Mouse (Mus musculus): ENCODE results near the gene Map3k5. TPM values are rescaled to one million over a fixed set of nuclear protein-coding genes. Genes with fewer than 3 reads are reported as not detected.

The Map3k5 gene
- polyA plus RNA-seq, 1 experiment from 2014 or later = 1.4 TPM

GRCm38 (mm10) chr10:20135350-20136058, 201.2 kb downstream of the Map3k5 start:
- H3K9me3 ChIP-seq = no peaks in the 10 kb centered on the region
- H3K9ac ChIP-seq = no peak overlapping the region
- no peak overlapping the region for H3K4me3 ChIP-seq
- no peak overlapping the region for H3K4me2 ChIP-seq
- no peaks in the 10 kb centered on the region for H3K36me3 ChIP-seq
- H3K4me1 ChIP-seq = no peaks in the 10 kb centered on the region
- no peak overlapping the region for H3K27ac ChIP-seq
- H3K27me3 ChIP-seq = no peaks in the 10 kb centered on the region
- ATAC-seq (ENCODE audit: insufficient number of reproducible peaks, low FRiP score, low TSS enrichment, low read depth) = no peak
- 71% methylated on average over 15 of the region's 15 CpGs for WGBS

GRCm38 (mm10) chr10:20136505-20136904, 202.2 kb downstream of the Map3k5 start:
- no peaks in the 10 kb centered on the region for H3K4me1 ChIP-seq
- no peak overlapping the region for H3K4me2 ChIP-seq
- H3K9me3 ChIP-seq = no peaks in the 10 kb centered on the region
- no peak overlapping the region for H3K9ac ChIP-seq
- H3K36me3 ChIP-seq = no peaks in the 10 kb centered on the region
- no peak for ATAC-seq (ENCODE audit: insufficient number of reproducible peaks, low FRiP score, low TSS enrichment, low read depth)
- H3K4me3 ChIP-seq = no peak overlapping the region
- no peak overlapping the region for H3K27ac ChIP-seq
- 90% methylated on average over 1 of the region's 1 CpGs for WGBS
- H3K27me3 ChIP-seq = no peaks in the 10 kb centered on the region

- Histone ChIP-seq H3K4me1 (no peaks in the 10 kb centered on the region), H3K27me3 (peaks cover 1% of the 10 kb centered on the region; the same call in 1 of the 2 replicates), H3K27ac (no peak overlapping the region), H3K36me3 (no peaks in the 10 kb centered on the region), H3K9ac (no peak overlapping the region), H3K9me3 (no peaks in the 10 kb centered on the region), H3K4me2 (no peak overlapping the region), H3K4me3 (no peak overlapping the region)
- ATAC-seq (ENCODE audit: insufficient number of reproducible peaks, low FRiP score, low TSS enrichment, low read depth) = no peak
- 86% methylated on average over 17 of the region's 17 CpGs for WGBS
Observed at GRCm38 (mm10) chr10:20141376-20141775, 207.1 kb downstream of the Map3k5 start.

- ATAC-seq (ENCODE audit: insufficient number of reproducible peaks, low FRiP score, low TSS enrichment, low read depth) = no peak
- peaks cover 39% of the 10 kb centered on the region for H3K27me3 ChIP-seq
- H3K9ac ChIP-seq = peak within 1 kb of the TSS; percentile 45
- peak within 1 kb of the TSS; percentile 98 for H3K4me2 ChIP-seq
- peaks cover 15% of the 10 kb centered on the region for H3K4me1 ChIP-seq
- peak within 1 kb of the TSS; percentile 54 for H3K27ac ChIP-seq
- H3K9me3 ChIP-seq = no peaks in the 10 kb centered on the region
- no peaks in the 10 kb centered on the region for H3K36me3 ChIP-seq
- peak within 1 kb of the TSS; percentile 73 for H3K4me3 ChIP-seq
- 5% methylated on average over 51 of the region's 51 CpGs for WGBS
Observed at GRCm38 (mm10) chr10:20148130-20148772, 214.0 kb downstream of the Map3k5 start, which contains the start of gene Map7. Map7 (plus strand) TSS chr10:20148471.

GRCm38 (mm10) chr10:20148773-20149120, 214.5 kb downstream of the Map3k5 start:
- Histone ChIP-seq H3K4me1 (peaks cover 15% of the 10 kb centered on the region), H3K27ac (no peak overlapping the region), H3K9me3 (no peaks in the 10 kb centered on the region), H3K4me2 (peak overlapping the region; percentile 98), H3K36me3 (no peaks in the 10 kb centered on the region), H3K27me3 (peaks cover 39% of the 10 kb centered on the region), H3K4me3 (peak overlapping the region; percentile 73), H3K9ac (peak overlapping the region; percentile 45)
- peak; percentile 30; the same call in 1 of the 2 replicates for ATAC-seq (ENCODE audit: insufficient number of reproducible peaks, low FRiP score, low TSS enrichment, low read depth)
- 1% methylated on average over 43 of the region's 58 CpGs for WGBS

GRCm38 (mm10) chr10:20149121-20149834, 215.0 kb downstream of the Map3k5 start:
- Histone ChIP-seq H3K27ac (peak overlapping the region; percentile 54), H3K4me1 (peaks cover 15% of the 10 kb centered on the region), H3K27me3 (peaks cover 39% of the 10 kb centered on the region), H3K9me3 (no peaks in the 10 kb centered on the region), H3K9ac (peak overlapping the region; percentile 45), H3K4me2 (peak overlapping the region; percentile 98), H3K4me3 (peak overlapping the region; percentile 73), H3K36me3 (no peaks in the 10 kb centered on the region)
- ATAC-seq (ENCODE audit: insufficient number of reproducible peaks, low FRiP score, low TSS enrichment, low read depth) = peak; percentile 41
- under 1% methylated on average over 53 of the region's 74 CpGs for WGBS

- peak overlapping the region; percentile 98 for H3K4me2 ChIP-seq
- 5% methylated on average over 13 of the region's 13 CpGs for WGBS
- H3K4me3 ChIP-seq = peak overlapping the region; percentile 73
- no peak overlapping the region for H3K27ac ChIP-seq
- ATAC-seq (ENCODE audit: insufficient number of reproducible peaks, low FRiP score, low TSS enrichment, low read depth) = no peak
- H3K36me3 ChIP-seq = no peaks in the 10 kb centered on the region
- H3K4me1 ChIP-seq = peaks cover 15% of the 10 kb centered on the region
- no peak overlapping the region for H3K9ac ChIP-seq
- H3K9me3 ChIP-seq = no peaks in the 10 kb centered on the region
- H3K27me3 ChIP-seq = peaks cover 39% of the 10 kb centered on the region
Observed at GRCm38 (mm10) chr10:20149835-20150355, 215.6 kb downstream of the Map3k5 start.

- H3K4me1 ChIP-seq = peaks cover 15% of the 10 kb centered on the region
- H3K9me3 ChIP-seq = no peaks in the 10 kb centered on the region
- peaks cover 31% of the 10 kb centered on the region for H3K27me3 ChIP-seq
- H3K4me3 ChIP-seq = no peak overlapping the region
- H3K9ac ChIP-seq = no peak overlapping the region
- ATAC-seq (ENCODE audit: insufficient number of reproducible peaks, low FRiP score, low TSS enrichment, low read depth) = no peak
- 90% methylated on average over 1 of the region's 1 CpGs for WGBS
- H3K36me3 ChIP-seq = no peaks in the 10 kb centered on the region
- H3K4me2 ChIP-seq = no peak overlapping the region
- no peak overlapping the region for H3K27ac ChIP-seq
Observed at GRCm38 (mm10) chr10:20152131-20152530, 217.9 kb downstream of the Map3k5 start.

GRCm38 (mm10) chr10:20153507-20153906, 219.2 kb downstream of the Map3k5 start:
- Histone ChIP-seq H3K9ac (no peak overlapping the region), H3K27me3 (peaks cover 21% of the 10 kb centered on the region), H3K9me3 (no peaks in the 10 kb centered on the region), H3K4me3 (no peak overlapping the region), H3K4me2 (no peak overlapping the region), H3K4me1 (peaks cover 11% of the 10 kb centered on the region), H3K27ac (no peak overlapping the region), H3K36me3 (no peaks in the 10 kb centered on the region)
- 72% methylated on average over 2 of the region's 2 CpGs for WGBS
- ATAC-seq (ENCODE audit: insufficient number of reproducible peaks, low FRiP score, low TSS enrichment, low read depth) = no peak

- no peaks in the 10 kb centered on the region for H3K36me3 ChIP-seq
- H3K27ac ChIP-seq = no peak overlapping the region
- no peak for ATAC-seq (ENCODE audit: insufficient number of reproducible peaks, low FRiP score, low TSS enrichment, low read depth)
- no peak overlapping the region for H3K9ac ChIP-seq
- 85% methylated on average over 7 of the region's 7 CpGs for WGBS
- H3K4me1 ChIP-seq = no peaks in the 10 kb centered on the region
- peaks cover 4% of the 10 kb centered on the region; the same call in 1 of the 2 replicates for H3K27me3 ChIP-seq
- no peak overlapping the region for H3K4me2 ChIP-seq
- H3K4me3 ChIP-seq = no peak overlapping the region
- no peaks in the 10 kb centered on the region for H3K9me3 ChIP-seq
Observed at GRCm38 (mm10) chr10:20155401-20155800, 221.1 kb downstream of the Map3k5 start.

GRCm38 (mm10) chr10:20157021-20157726, 222.9 kb downstream of the Map3k5 start:
- WGBS = 79% methylated on average over 8 of the region's 8 CpGs
- no peak overlapping the region for H3K27ac ChIP-seq
- H3K27me3 ChIP-seq = no peaks in the 10 kb centered on the region
- ATAC-seq (ENCODE audit: insufficient number of reproducible peaks, low FRiP score, low TSS enrichment, low read depth) = no peak
- no peak overlapping the region for H3K4me3 ChIP-seq
- no peaks in the 10 kb centered on the region for H3K4me1 ChIP-seq
- H3K9ac ChIP-seq = no peak overlapping the region
- H3K9me3 ChIP-seq = no peaks in the 10 kb centered on the region
- H3K4me2 ChIP-seq = no peak overlapping the region
- H3K36me3 ChIP-seq = no peaks in the 10 kb centered on the region

Data from limb, embryonic 15.5 days (tissue).